Mouse (Mus musculus): ENCODE data around the gene Thbd.

GRCm38 (mm10) chr2:148404906-148405305 is 3.1 kb downstream of the Thbd start:
- TF ChIP-seq ZMIZ1 (IDR thresholded peaks at IDR 0.05; ENCODE audit: low read depth, low read length) (no peak), MXI1 (IDR thresholded peaks at IDR 0.05; ENCODE audit: low read depth, low read length) (no peak), RAD21 (IDR thresholded peaks at IDR 0.05; ENCODE audit: low read depth, low read length) (no peak), POLR2A (IDR thresholded peaks at IDR 0.05; ENCODE audit: low read depth, low read length) (no peak), MAFK (IDR thresholded peaks at IDR 0.05; ENCODE audit: insufficient replicate concordance, low read length) (no peak), SMC3 (IDR thresholded peaks at IDR 0.05; ENCODE audit: low read depth, low read length) (no peak)

All from CH12.LX (cell line).